Mouse (Mus musculus) small intestine, adult 2 months (tissue): ENCODE data around the gene Uba5. TPM values are rescaled to one million over a fixed set of nuclear protein-coding genes. Genes with fewer than 3 reads are reported as not detected.

Experiments used
- H3K27ac ChIP-seq: fragments of 200-500 bp; 2 replicates; pipeline ENCODE4 v1.5.1; 2012; ENCODE audit warnings: low read depth, low read length, control low read depth, inconsistent platforms; ENCODE audit not compliant: insufficient read depth
- H3K27me3 ChIP-seq: fragments of 200-500 bp; 2 replicates; pipeline ENCODE4 v1.6.1; 2012; ENCODE audit warnings: mild to moderate bottlenecking, moderate library complexity, low read length, inconsistent platforms; ENCODE audit not compliant: control insufficient read depth, insufficient read depth
- H3K36me3 ChIP-seq: fragments of 200-500 bp; 2 replicates; pipeline ENCODE4 v1.6.1; 2012; ENCODE audit warnings: mild to moderate bottlenecking, low read length, control low read depth, inconsistent platforms; ENCODE audit not compliant: control insufficient read depth, insufficient read depth
- H3K4me1 ChIP-seq: fragments of 200-500 bp; 2 replicates; pipeline ENCODE4 v1.6.1; 2012; ENCODE audit warnings: low read length, inconsistent platforms, mixed read lengths; ENCODE audit not compliant: control insufficient read depth, insufficient read depth, insufficient read length
- H3K4me3 ChIP-seq: fragments of 200-500 bp; 2 replicates; pipeline ENCODE4 v1.5.1; 2012; ENCODE audit warnings: low read depth, mild to moderate bottlenecking, control low read depth, inconsistent platforms, low read length, moderate library complexity
- CTCF ChIP-seq: fragments of 200-500 bp; IDR thresholded peaks from 2 replicates; pipeline ENCODE4 v1.5.1; 2012; ENCODE audit warnings: low read depth, mild to moderate bottlenecking, control low read depth, inconsistent platforms, low read length, moderate library complexity, mixed read lengths; ENCODE audit not compliant: insufficient replicate concordance, insufficient read length; ENCODE audit errors: extremely low read depth
- POLR2A ChIP-seq: fragments of 200-500 bp; IDR thresholded peaks from 2 replicates; pipeline ENCODE4 v1.6.1; 2012; ENCODE audit warnings: low read depth, mild to moderate bottlenecking, control low read depth, inconsistent platforms, low read length, moderate library complexity
- WGBS: fragments of 180-500 bp; shearing (Covaris S2); methylation state at CpG from one replicate; pipeline ENCODE4 v1.1.7; 2018; 5-methylcytosine and 5-hydroxymethylcytosine counted together
- polyA plus RNA-seq: library from polyadenylated mRNA; depleted of rRNA; stranded (reverse); fragments of >200 nt; gene quantifications from 2 replicates; pipeline ENCODE4 v1.2.3, GENCODE M21; 2012; rRNA removed

Uba5 gene
- 8.2 and 10.6 TPM in 2 replicates for polyA plus RNA-seq

DNA sequence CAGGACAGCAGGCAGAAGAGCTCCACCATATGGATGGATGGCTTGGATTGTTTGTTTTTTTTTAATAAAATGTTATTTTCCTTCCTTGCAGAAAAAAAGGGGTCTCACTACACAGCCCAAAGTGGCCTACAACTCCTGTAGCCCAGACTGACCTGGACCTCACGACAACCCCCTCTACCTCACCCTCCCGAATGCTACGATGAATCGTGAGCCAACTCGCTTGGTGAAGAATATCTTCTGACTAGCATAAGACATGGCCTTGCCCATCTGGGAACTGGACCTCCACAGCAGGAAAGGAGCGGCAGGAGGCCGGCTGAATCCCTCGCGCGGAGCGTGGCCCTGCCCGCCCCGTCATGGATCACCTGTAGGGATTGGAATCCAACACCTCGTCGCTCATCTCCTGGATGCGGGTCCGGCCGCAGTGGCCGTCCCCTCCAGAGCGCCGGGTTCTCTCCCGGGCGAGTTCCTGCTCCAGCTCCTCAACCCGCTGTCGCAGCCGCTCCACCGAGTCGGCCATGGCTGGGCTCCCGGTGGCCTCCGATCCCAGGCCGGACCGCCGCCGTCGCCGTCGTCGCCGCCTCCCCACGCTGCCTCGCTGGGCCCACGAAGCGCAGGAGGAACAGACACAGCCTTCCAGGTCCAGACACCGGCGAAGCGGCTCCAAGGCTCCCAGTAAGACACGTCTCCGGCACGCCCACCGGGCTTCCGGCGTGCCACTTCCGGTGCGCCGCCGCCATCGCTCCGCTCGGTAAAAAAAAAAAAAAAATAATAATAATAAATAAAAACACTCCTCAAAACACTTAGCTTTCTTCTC lies at the start of gene Uba5:
Gene Uba5 (minus strand): TSS at position 705 of the 814 bp plus-strand sequence.
- Histone ChIP-seq H3K4me1 (no peaks in the 10 kb centered on the region), H3K27ac (peak within 1 kb of the TSS; percentile 87), H3K27me3 (no peaks in the 10 kb centered on the region), H3K4me3 (peak within 1 kb of the TSS; percentile 97), H3K36me3 (peaks cover 13% of the 10 kb centered on the region)
- WGBS: under 1% methylated on average over 59 of the region's 59 CpGs
- no peak for TF ChIP-seq CTCF
- TF ChIP-seq POLR2A: peak; percentile 63; the same call in 1 of the 2 replicates

GRCm38 (mm10) chr9:104109151-104109550 lies 46.2 kb upstream of the Uba5 start:
- Histone ChIP-seq H3K36me3 (peaks cover 14% of the 10 kb centered on the region), H3K27me3 (no peaks in the 10 kb centered on the region), H3K4me1 (no peaks in the 10 kb centered on the region), H3K4me3 (no peak overlapping the region), H3K27ac (no peak overlapping the region)
- 93% methylated on average over 5 of the region's 5 CpGs for WGBS
- TF ChIP-seq CTCF (no peak), POLR2A (no peak)

DNA sequence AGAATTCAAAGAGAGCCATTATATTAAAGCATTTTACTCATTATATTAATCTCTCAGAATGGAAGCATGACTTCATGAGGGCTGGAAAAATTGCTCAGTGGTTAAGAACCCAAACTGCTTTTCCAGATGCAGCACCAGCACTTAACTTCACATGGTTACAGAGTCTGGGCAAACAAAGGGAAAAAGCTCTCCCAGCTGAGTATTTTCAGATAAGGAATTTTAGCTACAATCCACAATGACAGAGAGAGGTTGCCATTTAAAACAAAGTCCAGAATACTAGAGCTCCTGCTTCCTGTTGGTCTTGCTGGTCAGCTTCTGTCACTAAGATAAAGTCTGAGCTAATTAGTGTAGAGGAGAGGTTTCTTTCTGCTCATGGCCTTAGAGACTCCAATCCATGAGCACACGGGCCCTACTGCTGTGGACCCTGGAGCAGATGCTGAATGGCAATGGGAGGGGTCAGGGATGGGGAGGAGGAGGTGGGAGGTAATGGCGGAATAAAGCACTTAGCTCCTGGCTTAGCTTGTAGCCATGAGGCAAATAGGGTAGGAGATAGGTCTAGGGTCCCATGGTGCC lies 45.7 kb upstream of the Uba5 start:
- Histone ChIP-seq H3K36me3 (peaks cover 12% of the 10 kb centered on the region), H3K4me1 (no peaks in the 10 kb centered on the region), H3K27ac (no peak overlapping the region), H3K27me3 (no peaks in the 10 kb centered on the region), H3K4me3 (no peak overlapping the region)
- WGBS: 80% methylated on average over 2 of the region's 2 CpGs
- TF ChIP-seq CTCF (no peak), POLR2A (no peak)

DNA sequence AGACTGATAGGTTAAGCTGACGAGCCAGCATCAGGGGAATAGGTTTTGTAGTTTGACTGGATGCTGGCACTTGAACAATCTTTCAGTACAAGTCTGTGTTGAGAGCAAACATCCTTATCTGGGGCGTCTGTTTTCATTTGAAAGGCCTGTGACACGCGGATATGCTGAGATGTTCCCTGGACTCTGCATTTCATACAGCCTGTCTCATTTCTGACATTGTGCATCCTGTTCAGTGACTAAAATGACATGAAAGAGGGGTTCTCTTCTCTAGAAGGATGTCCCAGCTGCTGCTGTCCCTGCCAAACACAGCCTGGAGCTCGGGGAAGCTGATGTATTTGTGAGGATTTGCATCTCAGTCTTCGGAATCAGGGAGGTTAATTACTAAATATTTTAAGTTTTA lies 44.5 kb upstream of the Uba5 start:
- TF ChIP-seq POLR2A (no peak), CTCF (no peak)
- 53% methylated on average over 6 of the region's 6 CpGs for WGBS
- Histone ChIP-seq H3K4me1 (no peaks in the 10 kb centered on the region), H3K4me3 (no peak overlapping the region), H3K36me3 (peaks cover 9% of the 10 kb centered on the region), H3K27me3 (no peaks in the 10 kb centered on the region), H3K27ac (no peak overlapping the region)

DNA sequence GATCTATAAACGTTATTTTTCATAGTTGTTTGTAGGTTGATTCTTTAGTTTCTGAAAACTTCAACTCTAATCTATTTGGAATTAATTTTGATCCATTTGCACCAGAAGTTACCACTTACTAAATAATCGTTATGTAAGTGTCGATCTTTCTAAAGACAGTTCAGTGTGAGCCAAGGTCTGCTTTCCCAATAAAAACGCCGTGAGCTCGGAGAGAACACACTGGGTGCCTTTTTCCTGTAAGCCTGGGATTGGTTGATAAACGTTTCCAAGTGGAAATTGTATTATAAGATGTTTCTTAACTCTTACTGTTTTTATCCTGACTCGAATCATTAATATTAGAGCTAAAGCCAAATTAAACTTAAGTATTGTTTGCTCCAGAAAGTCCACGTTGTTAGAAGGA lies 44.0 kb upstream of the Uba5 start:
- WGBS: 73% methylated on average over 9 of the region's 9 CpGs
- no peak for TF ChIP-seq CTCF
- no peak for TF ChIP-seq POLR2A
- no peaks in the 10 kb centered on the region for H3K27me3 ChIP-seq
- H3K4me1 ChIP-seq: no peaks in the 10 kb centered on the region
- no peak overlapping the region for H3K27ac ChIP-seq
- peaks cover 9% of the 10 kb centered on the region for H3K36me3 ChIP-seq
- no peak overlapping the region for H3K4me3 ChIP-seq

DNA sequence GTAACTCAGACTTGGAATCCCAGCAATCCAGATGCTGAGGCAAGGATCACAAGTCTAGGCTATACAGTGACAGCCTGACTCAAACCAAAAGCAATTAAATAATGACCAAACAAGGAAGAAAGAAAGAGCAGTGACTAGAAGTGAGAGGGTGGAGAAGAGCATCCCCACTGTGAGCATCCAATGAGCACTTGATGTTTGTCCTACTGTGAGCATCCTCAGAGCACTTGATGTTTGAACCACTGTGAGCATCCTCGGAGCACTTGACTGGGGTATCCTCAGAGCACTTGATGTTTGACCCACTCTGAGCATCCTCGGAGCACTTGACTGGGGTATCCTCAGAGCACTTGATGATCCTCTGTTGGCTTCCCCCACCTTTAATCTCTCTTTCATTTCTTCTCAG lies 42.1 kb upstream of the Uba5 start:
- Histone ChIP-seq H3K4me3 (no peak overlapping the region), H3K27me3 (no peaks in the 10 kb centered on the region), H3K27ac (no peak overlapping the region), H3K4me1 (no peaks in the 10 kb centered on the region), H3K36me3 (peaks cover 11% of the 10 kb centered on the region)
- 86% methylated on average over 2 of the region's 2 CpGs for WGBS
- TF ChIP-seq CTCF: no peak
- TF ChIP-seq POLR2A: no peak

DNA sequence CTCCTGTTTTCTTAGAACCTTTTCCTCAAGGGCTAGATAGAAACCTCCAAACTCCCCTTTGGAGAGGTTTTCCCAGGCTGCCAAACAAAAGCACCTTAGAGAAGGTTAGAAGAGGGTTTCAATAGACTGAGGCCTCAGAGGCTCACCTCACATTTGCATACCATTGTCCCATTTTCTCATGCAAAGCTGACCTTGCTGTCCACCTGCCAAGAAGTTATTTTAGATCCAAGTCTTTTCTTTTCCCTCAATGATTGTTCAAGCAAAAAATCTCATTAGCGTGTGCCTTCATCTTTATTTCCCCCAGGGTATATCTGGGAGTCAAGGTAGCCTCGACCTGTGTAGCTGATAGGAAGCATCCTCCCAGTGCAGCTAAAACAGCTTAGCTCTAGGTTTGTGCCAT lies 40.0 kb upstream of the Uba5 start:
- TF ChIP-seq POLR2A (no peak), CTCF (no peak)
- Histone ChIP-seq H3K4me1 (no peaks in the 10 kb centered on the region), H3K27ac (no peak overlapping the region), H3K27me3 (no peaks in the 10 kb centered on the region), H3K36me3 (peaks cover 23% of the 10 kb centered on the region), H3K4me3 (no peak overlapping the region)
- WGBS: 64% methylated on average over 2 of the region's 2 CpGs
